Mouse (Mus musculus): ENCODE measurements around the gene Lrrc63. TPM values are rescaled to one million over a fixed set of nuclear protein-coding genes. Genes with fewer than 3 reads are reported as not detected.

The Lrrc63 gene
- total RNA-seq, 2 experiments from 2014 or later: 0.11 to 0.37 TPM

GRCm38 (mm10) chr14:75139225-75139624 lies 8.5 kb upstream of the Lrrc63 start:
- ATAC-seq (ENCODE audit: poor library complexity, severe bottlenecking): no peak

- ATAC-seq (ENCODE audit: poor library complexity, severe bottlenecking): peak; percentile 34
Observed at GRCm38 (mm10) chr14:75138503-75138902, 7.8 kb upstream of the Lrrc63 start.

DNA sequence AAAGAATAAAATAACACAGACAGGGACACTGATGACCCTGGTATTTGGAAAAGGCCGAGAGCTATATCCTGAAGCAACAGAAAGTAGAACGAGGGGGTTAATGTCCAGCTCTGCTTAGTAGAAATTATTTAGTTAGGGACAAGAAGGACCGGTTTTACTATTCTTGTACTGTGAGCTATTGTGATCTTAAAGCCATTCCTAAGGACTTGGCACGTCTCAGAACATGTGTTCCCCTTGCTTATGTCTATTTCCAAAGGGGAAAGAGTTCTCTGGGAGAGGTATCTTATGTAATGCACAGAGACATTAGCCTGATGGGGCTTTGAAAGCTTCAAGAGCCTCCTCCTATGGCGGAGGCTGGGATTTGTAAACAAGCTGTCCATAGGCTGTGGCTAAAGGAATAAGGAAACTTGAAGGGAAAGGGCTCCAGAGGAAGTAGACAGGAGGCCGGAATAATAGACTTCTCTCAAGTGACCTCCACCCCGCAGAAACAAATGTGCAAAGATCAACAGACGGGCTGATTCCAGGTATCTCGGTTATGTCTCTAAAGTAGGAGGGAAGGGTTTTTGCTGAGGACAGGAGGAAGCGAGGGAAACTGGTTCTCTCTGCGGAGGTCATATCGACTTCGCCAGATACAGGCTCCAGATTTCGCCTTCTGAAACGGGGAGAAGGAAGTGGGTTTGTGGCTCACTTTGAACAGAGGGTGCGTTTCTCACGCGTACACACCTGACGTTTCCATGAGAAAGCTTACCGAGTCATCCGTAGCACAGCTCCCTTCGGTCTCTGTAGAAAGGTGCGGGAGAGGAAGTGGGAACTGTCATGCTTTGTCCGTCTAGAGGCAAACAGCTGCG lies 5.7 kb upstream of the Lrrc63 start:
- peak; percentile 86 for ATAC-seq (ENCODE audit: poor library complexity, severe bottlenecking)

- ATAC-seq (ENCODE audit: poor library complexity, severe bottlenecking): peak; percentile 35
Observed at GRCm38 (mm10) chr14:75131324-75131935, 749 bp upstream of the Lrrc63 start.

GRCm38 (mm10) chr14:75121658-75122057 lies 9.0 kb downstream of the Lrrc63 start:
- peak; percentile 96 for ATAC-seq (ENCODE audit: poor library complexity, severe bottlenecking)

- ATAC-seq (ENCODE audit: poor library complexity, severe bottlenecking): no peak
Observed at GRCm38 (mm10) chr14:75102956-75103355, 27.7 kb downstream of the Lrrc63 start.

- no peak for ATAC-seq (ENCODE audit: poor library complexity, severe bottlenecking)
Observed at GRCm38 (mm10) chr14:75077946-75078345, 52.7 kb downstream of the Lrrc63 start.

GRCm38 (mm10) chr14:75075299-75076180 lies 55.1 kb downstream of the Lrrc63 start:
- peak; percentile 66 for ATAC-seq (ENCODE audit: poor library complexity, severe bottlenecking)

DNA sequence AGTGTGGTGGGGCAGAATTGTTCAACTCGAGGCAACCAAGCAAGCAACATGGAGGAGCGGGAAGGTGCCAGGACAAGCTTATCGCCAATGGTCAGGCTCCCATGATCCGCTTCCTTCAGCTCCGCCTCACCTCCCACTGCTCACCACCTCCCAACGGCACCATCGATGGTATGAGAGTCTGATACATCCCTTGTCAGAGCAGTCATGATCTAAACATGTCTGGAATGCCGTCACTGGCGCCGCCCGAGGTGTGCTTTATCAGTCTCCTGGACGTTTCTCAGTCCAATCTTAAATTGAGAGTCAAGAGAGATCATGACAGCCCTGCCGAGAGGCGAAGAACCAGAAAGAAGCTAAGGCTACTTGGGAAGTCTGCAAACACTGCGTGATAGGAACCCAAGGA lies 59.6 kb downstream of the Lrrc63 start:
- no peak for ATAC-seq (ENCODE audit: poor library complexity, severe bottlenecking)

DNA sequence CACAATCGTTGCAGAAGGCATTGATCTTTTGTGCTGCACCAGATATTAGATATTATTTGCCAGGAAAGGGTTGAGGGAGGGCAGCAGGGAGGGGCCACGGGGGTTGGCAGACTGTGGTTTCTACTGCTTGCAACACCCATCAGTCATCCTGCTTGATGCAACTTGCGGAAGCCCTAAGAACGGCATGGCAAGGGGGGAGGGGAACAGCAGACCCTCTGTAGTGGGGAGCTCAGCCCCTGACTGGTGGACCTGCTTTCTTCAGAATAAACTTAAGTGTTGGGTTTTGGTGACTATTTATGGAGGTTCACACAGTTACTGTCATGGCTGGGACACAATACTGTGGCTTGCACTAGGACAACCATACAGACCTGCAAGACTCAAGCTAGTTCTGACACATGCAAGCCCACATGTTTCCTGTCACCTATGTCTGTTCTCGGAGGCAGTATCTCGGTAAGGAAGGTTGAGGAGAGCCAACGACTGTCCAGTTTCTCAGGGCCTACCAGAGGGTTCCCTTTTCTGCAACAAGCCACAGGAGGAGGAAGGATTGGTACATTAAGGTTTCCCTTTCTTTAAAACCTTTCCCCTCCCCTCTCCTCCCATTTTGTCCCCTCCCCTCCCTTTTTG lies 61.2 kb downstream of the Lrrc63 start:
- peak; percentile 74 for ATAC-seq (ENCODE audit: poor library complexity, severe bottlenecking)

GRCm38 (mm10) chr14:75068430-75069112 lies 62.1 kb downstream of the Lrrc63 start:
- ATAC-seq (ENCODE audit: poor library complexity, severe bottlenecking): peak; percentile 41

DNA sequence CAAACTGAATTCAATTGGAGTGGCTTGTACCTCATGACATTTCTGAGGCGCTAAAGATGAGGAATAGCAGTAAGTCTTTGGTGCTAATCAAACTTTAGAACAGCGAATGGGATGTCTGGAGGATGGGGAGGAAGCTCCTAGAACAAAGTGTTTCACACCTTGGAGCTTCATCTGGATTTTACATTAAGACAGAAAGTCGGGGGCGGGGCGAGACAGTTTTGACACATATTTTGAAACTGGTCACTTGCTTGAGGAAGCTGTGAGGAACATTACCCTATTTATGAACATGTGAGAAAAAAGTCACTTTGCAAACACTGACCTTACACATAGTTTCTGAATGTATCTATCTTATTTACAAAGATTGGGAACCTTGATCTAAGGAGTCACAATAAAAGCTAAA lies 65.5 kb downstream of the Lrrc63 start:
- ATAC-seq (ENCODE audit: poor library complexity, severe bottlenecking): 0 out of 2 replicates have a peak, but pooled peaks have one; percentile 8

GRCm38 (mm10) chr14:75064520-75064919 lies 66.2 kb downstream of the Lrrc63 start:
- ATAC-seq (ENCODE audit: poor library complexity, severe bottlenecking): peak; percentile 59

GRCm38 (mm10) chr14:75063936-75064335 lies 66.7 kb downstream of the Lrrc63 start:
- ATAC-seq (ENCODE audit: poor library complexity, severe bottlenecking): no peak

DNA sequence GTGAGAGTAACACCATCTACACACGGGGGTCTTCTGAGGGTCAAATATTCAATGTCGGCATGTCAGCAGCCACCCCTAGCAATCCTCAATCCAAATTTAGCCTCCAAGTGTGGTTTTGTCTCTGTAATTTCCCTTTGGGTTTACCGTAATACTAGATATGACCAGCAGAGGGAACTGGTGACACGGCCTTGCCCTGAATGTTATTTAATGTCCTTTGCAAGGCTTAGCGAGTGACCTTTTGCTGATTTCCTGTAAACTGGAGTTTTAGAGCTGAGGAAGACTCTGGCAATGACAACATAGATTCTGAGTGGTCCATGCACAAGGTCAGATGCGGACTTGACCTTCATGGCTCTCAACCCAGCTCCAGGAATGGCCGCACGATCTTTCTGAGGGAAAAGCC lies 70.1 kb downstream of the Lrrc63 start:
- ATAC-seq (ENCODE audit: poor library complexity, severe bottlenecking): peak; percentile 36

- ATAC-seq (ENCODE audit: poor library complexity, severe bottlenecking): peak; percentile 85
Observed at GRCm38 (mm10) chr14:75056861-75057431, 73.7 kb downstream of the Lrrc63 start.

GRCm38 (mm10) chr14:75054455-75055343 lies 76.0 kb downstream of the Lrrc63 start:
- no peak for ATAC-seq (ENCODE audit: poor library complexity, severe bottlenecking)

- ATAC-seq (ENCODE audit: poor library complexity, severe bottlenecking): no peak
Observed at GRCm38 (mm10) chr14:75052451-75052850, 78.2 kb downstream of the Lrrc63 start.

- peak; percentile 98 for ATAC-seq (ENCODE audit: poor library complexity, severe bottlenecking)
Observed at GRCm38 (mm10) chr14:75045184-75045583, 85.5 kb downstream of the Lrrc63 start.
